Mouse (Mus musculus): ENCODE measurements at regions not wholly inside any gene's neighbourhood (a gene's known extent, or its start where the extent isn't known, plus 50 kb on each side); places are given as distances from the start of the nearest gene placed in this dataset.

GRCm38 (mm10) chr13:60358408-60359060, 181.4 kb upstream of the Gas1 start:
- DNase-seq (ENCODE audit: low spot score in 2 of 2), result no peak

GRCm38 (mm10) chr13:60364778-60365672, 187.9 kb upstream of the Gas1 start:
- DNase-seq (ENCODE audit: low spot score in 2 of 2), result no peak

GRCm38 (mm10) chr13:60369216-60369615, 192.1 kb upstream of the Gas1 start:
- no peak for DNase-seq (ENCODE audit: low spot score in 2 of 2)

GRCm38 (mm10) chr13:60371656-60372055, 194.5 kb upstream of the Gas1 start:
- no peak for DNase-seq (ENCODE audit: low spot score in 2 of 2)

- DNase-seq (ENCODE audit: low spot score in 2 of 2), result no peak
These were observed 199.5 kb upstream of the Gas1 start for GRCm38 (mm10) chr13:60376705-60377104.

- no peak for DNase-seq (ENCODE audit: low spot score in 2 of 2)
These were observed 205.7 kb upstream of the Gas1 start for GRCm38 (mm10) chr13:60382855-60383254.

GRCm38 (mm10) chr13:60398836-60399235, 202.9 kb upstream of the Dapk1 start:
- no peak for DNase-seq (ENCODE audit: low spot score in 2 of 2)

- no peak for DNase-seq (ENCODE audit: low spot score in 2 of 2)
These were observed 200.8 kb upstream of the Dapk1 start for GRCm38 (mm10) chr13:60400764-60401487.

GRCm38 (mm10) chr13:60403471-60403870, 198.3 kb upstream of the Dapk1 start:
- DNase-seq (ENCODE audit: low spot score in 2 of 2), result no peak

GRCm38 (mm10) chr13:60407344-60407743, 194.4 kb upstream of the Dapk1 start:
- DNase-seq (ENCODE audit: low spot score in 2 of 2), result peak in 1 of 2 experiments; percentile 7

GRCm38 (mm10) chr13:60409706-60410502, 191.8 kb upstream of the Dapk1 start:
- DNase-seq (ENCODE audit: low spot score in 2 of 2), result peak in 1 of 2 experiments; percentile 19

GRCm38 (mm10) chr13:60416024-60416423, 185.7 kb upstream of the Dapk1 start:
- DNase-seq (ENCODE audit: low spot score in 2 of 2), result no peak

GRCm38 (mm10) chr13:60417015-60417414, 184.7 kb upstream of the Dapk1 start:
- no peak for DNase-seq (ENCODE audit: low spot score in 2 of 2)

GRCm38 (mm10) chr13:60417436-60418158, 184.2 kb upstream of the Dapk1 start:
- no peak for DNase-seq (ENCODE audit: low spot score in 2 of 2)

- DNase-seq (ENCODE audit: low spot score in 2 of 2), result peak; percentile 30 to 38
These were observed 181.4 kb upstream of the Dapk1 start for GRCm38 (mm10) chr13:60420386-60420785.

GRCm38 (mm10) chr13:60420842-60421696, 180.7 kb upstream of the Dapk1 start:
- peak; percentile 39 to 46 for DNase-seq (ENCODE audit: low spot score in 2 of 2)

- DNase-seq (ENCODE audit: low spot score in 2 of 2), result no peak
These were observed 177.5 kb upstream of the Dapk1 start for GRCm38 (mm10) chr13:60424267-60424666.

GRCm38 (mm10) chr13:60425140-60425539, 176.6 kb upstream of the Dapk1 start:
- no peak for DNase-seq (ENCODE audit: low spot score in 2 of 2)

- DNase-seq (ENCODE audit: low spot score in 2 of 2), result no peak
These were observed 176.2 kb upstream of the Dapk1 start for GRCm38 (mm10) chr13:60425556-60425955.
